Mouse (Mus musculus): Measurements from ENCODE around the gene Fscn3.

DNA sequence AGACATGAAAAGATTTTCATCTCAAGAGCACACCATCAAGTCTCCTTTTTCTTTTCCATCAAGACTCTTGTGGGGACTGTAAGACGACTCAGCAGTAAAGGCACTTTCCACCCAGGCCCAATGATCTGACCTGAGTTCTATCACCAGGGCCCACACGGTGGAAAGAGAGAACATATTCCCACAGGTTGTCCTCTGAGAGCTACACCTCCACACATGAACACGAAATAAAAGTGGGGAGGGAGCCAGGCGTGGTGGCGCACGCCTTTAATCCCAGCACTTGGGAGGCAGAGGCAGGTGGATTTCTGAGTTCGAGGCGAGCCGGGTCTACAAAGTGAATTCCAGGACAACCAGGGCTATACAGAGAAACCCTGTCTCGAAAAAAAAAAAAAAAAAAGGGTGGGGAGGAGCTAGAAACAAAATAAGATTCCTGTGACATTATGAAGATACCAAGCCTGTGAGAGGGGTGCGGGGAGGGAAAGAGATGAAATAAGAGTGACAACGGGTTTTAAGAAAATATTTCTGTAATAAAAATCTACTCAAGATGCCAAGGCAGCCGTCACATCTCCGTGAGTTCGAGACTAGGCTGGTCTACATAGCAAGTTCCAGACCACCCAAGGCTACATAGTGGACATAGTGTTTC, 4.8 kb upstream of the Fscn3 start:
- TF ChIP-seq POLR2A (IDR thresholded peaks at IDR 0.05; ENCODE audit: insufficient read depth, low read length) (no peak), CTCF (IDR thresholded peaks at IDR 0.05; ENCODE audit: low read depth, low read length) (no peak), EP300 (IDR thresholded peaks at IDR 0.05; ENCODE audit: insufficient read depth, low read depth, low read length) (no peak)
